Mouse (Mus musculus): ENCODE measurements at regions not wholly inside any gene's neighbourhood (a gene's known extent, or its start where the extent isn't known, plus 50 kb on each side); places are given as distances from the start of the nearest gene placed in this dataset.

GRCm38 (mm10) chr6:6690188-6690587, 111.7 kb upstream of the Sem1 start:
- TF ChIP-seq CTCF (IDR thresholded peaks at IDR 0.05; ENCODE audit: insufficient read depth, low read depth, low read length) (no peak), POLR2A (IDR thresholded peaks at IDR 0.05; ENCODE audit: insufficient read depth, low read depth, low read length) (no peak)

All from olfactory bulb, adult 2 months (tissue).